Mouse (Mus musculus): ENCODE measurements around the gene Nacad. TPM values are rescaled to one million over a fixed set of nuclear protein-coding genes. Genes with fewer than 3 reads are reported as not detected.
A peak's percentile ranks its signal among the peaks of the same experiment; 100 is the strongest.

Nacad gene
- polyA plus RNA-seq, 1 experiment: 0.37 TPM

GRCm38 (mm10) chr11:6560655-6561360 lies 45.0 kb downstream of the Nacad start:
- Histone ChIP-seq H3K27me3 (ENCODE audit: control insufficient read depth, insufficient read depth, low read length) (no peaks in the 10 kb centered on the region), H3K27ac (ENCODE audit: insufficient read depth, low read length) (peak overlapping the region; percentile 98)
- peak in 1 of 2 experiments; percentile 51 for DNase-seq (ENCODE audit: low read depth in 1 of 2, low spot score in 2 of 2)

GRCm38 (mm10) chr11:6559996-6560395 lies 45.9 kb downstream of the Nacad start:
- H3K36me3 ChIP-seq (ENCODE audit: control insufficient read depth, insufficient read depth, low read length): peaks cover 9% of the 10 kb centered on the region
- TF ChIP-seq POLR2A (IDR thresholded peaks at IDR 0.05; ENCODE audit: low read depth, low read length) (no peak), CTCF (IDR thresholded peaks at IDR 0.05; ENCODE audit: extremely low read depth, insufficient read depth, insufficient read length, insufficient replicate concordance) (no peak)
- peaks cover 19% of the 10 kb centered on the region; the same call in 1 of the 2 replicates for H3K4me1 ChIP-seq (ENCODE audit: control insufficient read depth, insufficient read depth, insufficient read length)
- no peaks in the 10 kb centered on the region for H3K27me3 ChIP-seq (ENCODE audit: control insufficient read depth, insufficient read depth, low read length)
- no peak for DNase-seq (ENCODE audit: low read depth in 1 of 2, low spot score in 2 of 2)
- H3K27ac ChIP-seq (ENCODE audit: insufficient read depth, low read length): peak overlapping the region; percentile 91
- 32% methylated on average over 2 of the region's 2 CpGs for WGBS
- no peak overlapping the region for H3K4me3 ChIP-seq (ENCODE audit: extremely low read depth, insufficient read depth, insufficient read length)

More at GRCm38 (mm10) chr11:6560655-6561360, 45.0 kb downstream of the Nacad start:
- TF ChIP-seq CTCF (IDR thresholded peaks at IDR 0.05; ENCODE audit: extremely low read depth, insufficient read depth, insufficient read length, insufficient replicate concordance): no peak
- peak; percentile 80 for TF ChIP-seq POLR2A (IDR thresholded peaks at IDR 0.05; ENCODE audit: low read depth, low read length)
- Histone ChIP-seq H3K36me3 (ENCODE audit: control insufficient read depth, insufficient read depth, low read length) (peaks cover 11% of the 10 kb centered on the region), H3K4me1 (ENCODE audit: control insufficient read depth, insufficient read depth, insufficient read length) (peaks cover 23% of the 10 kb centered on the region; the same call in 1 of the 2 replicates), H3K4me3 (ENCODE audit: extremely low read depth, insufficient read depth, insufficient read length) (peak overlapping the region; percentile 76)
- 4% methylated on average over 13 of the region's 13 CpGs for WGBS

GRCm38 (mm10) chr11:6558234-6558633 lies 47.6 kb downstream of the Nacad start:
- Histone ChIP-seq H3K4me1 (ENCODE audit: control insufficient read depth, insufficient read depth, insufficient read length) (peaks cover 20% of the 10 kb centered on the region; the same call in 1 of the 2 replicates), H3K27me3 (ENCODE audit: control insufficient read depth, insufficient read depth, low read length) (no peaks in the 10 kb centered on the region), H3K36me3 (ENCODE audit: control insufficient read depth, insufficient read depth, low read length) (peaks cover 2% of the 10 kb centered on the region; the same call in 1 of the 2 replicates), H3K4me3 (ENCODE audit: extremely low read depth, insufficient read depth, insufficient read length) (no peak overlapping the region), H3K27ac (ENCODE audit: insufficient read depth, low read length) (peak overlapping the region; percentile 91)
- no peak for DNase-seq (ENCODE audit: low read depth in 1 of 2, low spot score in 2 of 2)
- no peak for TF ChIP-seq CTCF (IDR thresholded peaks at IDR 0.05; ENCODE audit: extremely low read depth, insufficient read depth, insufficient read length, insufficient replicate concordance)
- no peak for TF ChIP-seq POLR2A (IDR thresholded peaks at IDR 0.05; ENCODE audit: low read depth, low read length)
- 54% methylated on average over 3 of the region's 3 CpGs for WGBS

- no peak for TF ChIP-seq POLR2A (IDR thresholded peaks at IDR 0.05; ENCODE audit: low read depth, low read length)
- TF ChIP-seq CTCF (IDR thresholded peaks at IDR 0.05; ENCODE audit: extremely low read depth, insufficient read depth, insufficient read length, insufficient replicate concordance): no peak
- Histone ChIP-seq H3K4me1 (ENCODE audit: control insufficient read depth, insufficient read depth, insufficient read length) (peaks cover 20% of the 10 kb centered on the region), H3K27me3 (ENCODE audit: control insufficient read depth, insufficient read depth, low read length) (no peaks in the 10 kb centered on the region), H3K27ac (ENCODE audit: insufficient read depth, low read length) (no peak overlapping the region), H3K36me3 (ENCODE audit: control insufficient read depth, insufficient read depth, low read length) (peaks cover 6% of the 10 kb centered on the region; the same call in 1 of the 2 replicates), H3K4me3 (ENCODE audit: extremely low read depth, insufficient read depth, insufficient read length) (no peak overlapping the region)
- no peak for DNase-seq (ENCODE audit: low read depth in 1 of 2, low spot score in 2 of 2)
- WGBS: 94% methylated on average over 3 of the region's 3 CpGs
Measured at GRCm38 (mm10) chr11:6550201-6550600, 55.7 kb downstream of the Nacad start.

GRCm38 (mm10) chr11:6549770-6550169 lies 56.1 kb downstream of the Nacad start:
- no peak overlapping the region for H3K4me3 ChIP-seq (ENCODE audit: extremely low read depth, insufficient read depth, insufficient read length)
- WGBS: 94% methylated on average over 2 of the region's 2 CpGs
- DNase-seq (ENCODE audit: low read depth in 1 of 2, low spot score in 2 of 2): no peak
- peaks cover 6% of the 10 kb centered on the region; the same call in 1 of the 2 replicates for H3K36me3 ChIP-seq (ENCODE audit: control insufficient read depth, insufficient read depth, low read length)
- peaks cover 20% of the 10 kb centered on the region for H3K4me1 ChIP-seq (ENCODE audit: control insufficient read depth, insufficient read depth, insufficient read length)
- H3K27me3 ChIP-seq (ENCODE audit: control insufficient read depth, insufficient read depth, low read length): no peaks in the 10 kb centered on the region
- TF ChIP-seq CTCF (IDR thresholded peaks at IDR 0.05; ENCODE audit: extremely low read depth, insufficient read depth, insufficient read length, insufficient replicate concordance) (no peak), POLR2A (IDR thresholded peaks at IDR 0.05; ENCODE audit: low read depth, low read length) (no peak)
- H3K27ac ChIP-seq (ENCODE audit: insufficient read depth, low read length): no peak overlapping the region

Other genes with a start within 250 kb of the Nacad start
- 118 and 142 TPM in 2 replicates for gene Zmiz2, start 217.0 kb downstream of the Nacad start, polyA plus RNA-seq (2012; rRNA removed)
- gene Ppia, start 190.6 kb downstream of the Nacad start, polyA plus RNA-seq (2012; rRNA removed): 333 and 340 TPM in 2 replicates
- gene H2afv, start 161.6 kb downstream of the Nacad start, polyA plus RNA-seq (2012; rRNA removed): 29.8 and 36.5 TPM in 2 replicates
- 6.3 and 8.7 TPM in 2 replicates for gene Purb, start 130.1 kb downstream of the Nacad start, polyA plus RNA-seq (2012; rRNA removed)
- 187 and 218 TPM in 2 replicates for gene Myo1g, start 85.1 kb downstream of the Nacad start, polyA plus RNA-seq (2012; rRNA removed)
- 233 and 234 TPM in 2 replicates for gene Ccm2, start 59.2 kb downstream of the Nacad start, polyA plus RNA-seq (2012; rRNA removed)
- gene Tbrg4, start 20.0 kb upstream of the Nacad start, polyA plus RNA-seq (2012; rRNA removed): 88.6 and 125 TPM in 2 replicates
- not detected in 2 replicates for gene Wap, start 32.6 kb upstream of the Nacad start, polyA plus RNA-seq (2012; rRNA removed)
- 2.4 and 13.7 TPM in 2 replicates for gene Ramp3, start 52.5 kb upstream of the Nacad start, polyA plus RNA-seq (2012; rRNA removed)
- gene Gm11983, start 231.6 kb upstream of the Nacad start, polyA plus RNA-seq (2012; rRNA removed): not detected in 2 replicates

All from spleen, adult 2 months (tissue).